Mouse (Mus musculus) testis, adult 2 months (tissue): ENCODE measurements around the gene Cryl1.

Source experiments
- CTCF ChIP-seq: fragments of 200-500 bp; IDR thresholded peaks from 2 replicates; pipeline ENCODE4 v1.5.1; 2012; ENCODE audit warnings: low read depth, mild to moderate bottlenecking, inconsistent platforms, low read length, moderate library complexity; ENCODE audit not compliant: control insufficient read depth, insufficient read depth, insufficient replicate concordance
- POLR2A ChIP-seq: fragments of 200-500 bp; IDR thresholded peaks from 2 replicates; pipeline ENCODE4 v1.6.1; 2012; ENCODE audit warnings: low read depth, mild to moderate bottlenecking, inconsistent platforms, low read length, moderate library complexity; ENCODE audit not compliant: control insufficient read depth

DNA sequence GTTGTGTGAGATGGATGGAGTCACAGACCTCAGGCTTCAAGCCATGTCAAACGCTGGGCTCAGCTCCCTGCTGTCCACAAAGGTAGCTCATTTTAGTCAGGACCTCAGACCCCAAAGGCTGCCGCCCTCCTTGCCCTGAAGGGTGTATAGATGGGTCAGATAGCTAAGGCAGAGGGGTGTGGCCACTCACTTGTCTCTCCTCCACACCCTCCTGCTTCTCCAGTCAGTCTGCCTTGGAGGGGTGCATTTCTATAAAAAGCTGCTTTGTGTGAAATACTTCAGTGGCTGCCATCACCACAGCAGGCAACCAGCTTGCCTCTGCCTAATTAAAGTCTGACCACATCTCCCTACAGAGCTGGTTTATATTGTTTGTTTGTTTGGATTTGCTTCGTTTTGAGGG lies 82.4 kb downstream of the Cryl1 start:
- no peak for TF ChIP-seq CTCF
- no peak for TF ChIP-seq POLR2A
